Mouse (Mus musculus) small intestine, adult 2 months (tissue): Measurements from ENCODE around the gene Rnf168.

Experiments used
- CTCF ChIP-seq: fragments of 200-500 bp; IDR thresholded peaks from 2 replicates; pipeline ENCODE4 v1.5.1; 2012; ENCODE audit warnings: low read depth, mild to moderate bottlenecking, control low read depth, inconsistent platforms, low read length, moderate library complexity, mixed read lengths; ENCODE audit not compliant: insufficient replicate concordance, insufficient read length; ENCODE audit errors: extremely low read depth
- POLR2A ChIP-seq: fragments of 200-500 bp; IDR thresholded peaks from 2 replicates; pipeline ENCODE4 v1.6.1; 2012; ENCODE audit warnings: low read depth, mild to moderate bottlenecking, control low read depth, inconsistent platforms, low read length, moderate library complexity

- no peak for TF ChIP-seq POLR2A
- TF ChIP-seq CTCF: no peak
Observed at GRCm38 (mm10) chr16:32311970-32312369, 34.7 kb downstream of the Rnf168 start.
